Mouse (Mus musculus): Measurements from ENCODE around the gene Boc. TPM values are rescaled to one million over a fixed set of nuclear protein-coding genes. Genes with fewer than 3 reads are reported as not detected.

Gene Boc
- total RNA-seq, 1 experiment = 5.4 TPM

DNA sequence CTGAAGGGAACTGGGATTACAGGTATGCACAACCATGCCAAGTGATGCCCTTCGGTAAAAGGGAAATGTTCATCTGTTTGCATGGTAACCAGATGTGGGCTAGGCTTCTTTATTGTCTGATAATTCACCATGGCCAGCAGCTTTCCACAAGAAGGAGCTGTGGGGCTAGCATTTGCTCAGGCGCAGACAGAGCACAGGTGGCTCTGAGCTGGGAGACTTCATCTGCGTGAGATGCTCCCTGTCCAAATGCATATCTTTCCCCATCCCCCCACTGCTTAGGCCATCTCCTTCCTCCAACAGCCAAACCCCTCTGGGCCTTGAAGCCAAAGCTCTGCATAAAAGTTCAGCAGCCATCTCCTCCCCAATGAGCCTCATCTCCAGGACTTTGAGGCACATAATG, 15.6 kb downstream of the Boc start:
- H3K9me3 ChIP-seq (ENCODE audit: control insufficient read depth, insufficient read depth, low read depth, low read length) = no peaks in the 10 kb centered on the region
- DNase-seq (ENCODE audit: low read depth, low spot score) = no peak
- no peak overlapping the region for H3K27ac ChIP-seq (ENCODE audit: insufficient read depth, low read depth, low read length, poor library complexity, severe bottlenecking)
- no peak overlapping the region for H3K4me3 ChIP-seq (ENCODE audit: insufficient read depth in 1 of 2, low read depth in 1 of 2, low read length in 2 of 2, poor library complexity in 1 of 2, severe bottlenecking in 1 of 2)
- in situ Hi-C loops (cut with MboI; ENCODE audit: low sequenced_read_pairs in 2 of 2, unreplicated experiment in 2 of 2) = no loop called here
- TF ChIP-seq MAFK (IDR thresholded peaks at IDR 0.05; ENCODE audit: insufficient read depth, low read depth, low read length) = no peak
- TF ChIP-seq ZC3H11A (IDR thresholded peaks at IDR 0.05; ENCODE audit: borderline replicate concordance, low read depth, low read length) = no peak
- no peak overlapping the region for H3K9ac ChIP-seq (ENCODE audit: insufficient read depth, low read depth, low read length, poor library complexity, severe bottlenecking)
- H3K4me1 ChIP-seq (ENCODE audit: control insufficient read depth in 2 of 2, insufficient read depth in 2 of 2, low read length in 2 of 2, poor library complexity in 1 of 2) = no peaks in the 10 kb centered on the region
- no peaks in the 10 kb centered on the region for H3K36me3 ChIP-seq (ENCODE audit: control insufficient read depth, insufficient read depth, low read length, poor library complexity, severe bottlenecking)

DNA sequence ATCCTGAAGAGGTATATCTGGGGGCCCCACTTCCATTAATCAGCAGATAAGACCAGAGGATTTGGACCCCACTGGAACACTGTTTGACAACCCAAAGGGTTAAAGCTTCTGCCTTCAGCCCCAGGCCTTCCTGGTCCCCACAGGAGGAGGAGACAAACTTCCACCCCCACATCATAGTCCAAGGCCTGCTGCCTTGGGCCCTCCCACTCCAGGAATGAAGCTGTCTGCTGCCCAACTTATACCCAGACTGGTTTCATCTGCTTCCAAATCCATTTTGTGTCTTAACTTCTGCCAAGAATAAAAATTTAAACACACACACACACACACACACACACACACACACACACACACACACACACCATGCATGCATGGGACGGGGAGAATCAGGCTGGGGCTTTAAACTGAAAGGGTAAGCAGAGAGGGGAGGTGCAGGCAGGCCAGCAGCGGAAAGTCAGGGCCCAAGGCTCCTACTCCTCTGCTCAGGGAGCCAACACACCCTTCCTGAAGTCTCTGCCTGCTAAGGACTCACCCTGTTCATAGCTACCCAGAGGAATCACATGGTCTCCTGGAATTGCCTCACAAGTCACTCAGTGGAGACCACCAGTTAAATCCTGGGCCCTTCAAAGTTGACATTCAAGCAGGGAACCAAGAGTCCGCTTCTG, 16.5 kb downstream of the Boc start:
- Histone ChIP-seq H3K9me3 (ENCODE audit: control insufficient read depth, insufficient read depth, low read depth, low read length) (no peaks in the 10 kb centered on the region), H3K4me1 (ENCODE audit: control insufficient read depth in 2 of 2, insufficient read depth in 2 of 2, low read length in 2 of 2, poor library complexity in 1 of 2) (no peaks in the 10 kb centered on the region), H3K4me3 (ENCODE audit: insufficient read depth in 1 of 2, low read depth in 1 of 2, low read length in 2 of 2, poor library complexity in 1 of 2, severe bottlenecking in 1 of 2) (no peak overlapping the region), H3K27ac (ENCODE audit: insufficient read depth, low read depth, low read length, poor library complexity, severe bottlenecking) (no peak overlapping the region), H3K36me3 (ENCODE audit: control insufficient read depth, insufficient read depth, low read length, poor library complexity, severe bottlenecking) (no peaks in the 10 kb centered on the region), H3K9ac (ENCODE audit: insufficient read depth, low read depth, low read length, poor library complexity, severe bottlenecking) (no peak overlapping the region)
- TF ChIP-seq ZC3H11A (IDR thresholded peaks at IDR 0.05; ENCODE audit: borderline replicate concordance, low read depth, low read length) (no peak), ZNF384 (IDR thresholded peaks at IDR 0.05; ENCODE audit: low read depth, low read length) (no peak), MAFK (IDR thresholded peaks at IDR 0.05; ENCODE audit: insufficient read depth, low read depth, low read length) (no peak), HCFC1 (IDR thresholded peaks at IDR 0.05; ENCODE audit: borderline replicate concordance, insufficient read depth, low read length) (no peak), CHD2 (IDR thresholded peaks at IDR 0.05; ENCODE audit: low read depth, low read length) (no peak)
- DNase-seq (ENCODE audit: low read depth, low spot score) = no peak
- in situ Hi-C loops (cut with MboI; ENCODE audit: low sequenced_read_pairs in 2 of 2, unreplicated experiment in 2 of 2) = no loop called here

DNA sequence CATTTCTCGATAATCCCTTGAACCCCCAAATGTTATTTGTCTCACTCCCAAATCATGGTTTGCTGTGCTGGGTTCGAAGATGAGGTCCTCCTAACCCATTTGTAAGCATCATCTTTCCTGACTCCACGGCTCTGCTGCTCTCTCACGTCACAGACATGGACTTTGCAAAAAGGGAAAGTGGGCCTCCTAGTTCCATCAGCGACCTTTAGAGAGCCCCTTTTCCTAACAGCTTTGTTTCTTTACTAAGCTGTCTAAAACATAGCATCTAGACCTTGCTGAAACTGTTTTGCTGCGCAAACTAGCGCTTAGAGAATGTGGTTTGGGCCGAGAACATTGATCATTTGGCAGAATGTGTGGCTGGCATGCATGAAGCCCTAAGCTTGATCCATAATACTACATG, 19.1 kb downstream of the Boc start:
- Histone ChIP-seq H3K4me1 (ENCODE audit: control insufficient read depth in 2 of 2, insufficient read depth in 2 of 2, low read length in 2 of 2, poor library complexity in 1 of 2) (no peaks in the 10 kb centered on the region), H3K36me3 (ENCODE audit: control insufficient read depth, insufficient read depth, low read length, poor library complexity, severe bottlenecking) (no peaks in the 10 kb centered on the region), H3K9me3 (ENCODE audit: control insufficient read depth, insufficient read depth, low read depth, low read length) (no peaks in the 10 kb centered on the region), H3K27ac (ENCODE audit: insufficient read depth, low read depth, low read length, poor library complexity, severe bottlenecking) (no peak overlapping the region), H3K9ac (ENCODE audit: insufficient read depth, low read depth, low read length, poor library complexity, severe bottlenecking) (no peak overlapping the region), H3K4me3 (ENCODE audit: insufficient read depth in 1 of 2, low read depth in 1 of 2, low read length in 2 of 2, poor library complexity in 1 of 2, severe bottlenecking in 1 of 2) (no peak overlapping the region)
- DNase-seq (ENCODE audit: low read depth, low spot score) = no peak
- TF ChIP-seq MAFK (IDR thresholded peaks at IDR 0.05; ENCODE audit: insufficient read depth, low read depth, low read length) (no peak), ZNF384 (IDR thresholded peaks at IDR 0.05; ENCODE audit: low read depth, low read length) (no peak), CHD2 (IDR thresholded peaks at IDR 0.05; ENCODE audit: low read depth, low read length) (no peak), ZC3H11A (IDR thresholded peaks at IDR 0.05; ENCODE audit: borderline replicate concordance, low read depth, low read length) (no peak), HCFC1 (IDR thresholded peaks at IDR 0.05; ENCODE audit: borderline replicate concordance, insufficient read depth, low read length) (no peak)
- in situ Hi-C loops (cut with MboI; ENCODE audit: low sequenced_read_pairs in 2 of 2, unreplicated experiment in 2 of 2) = no loop called here

DNA sequence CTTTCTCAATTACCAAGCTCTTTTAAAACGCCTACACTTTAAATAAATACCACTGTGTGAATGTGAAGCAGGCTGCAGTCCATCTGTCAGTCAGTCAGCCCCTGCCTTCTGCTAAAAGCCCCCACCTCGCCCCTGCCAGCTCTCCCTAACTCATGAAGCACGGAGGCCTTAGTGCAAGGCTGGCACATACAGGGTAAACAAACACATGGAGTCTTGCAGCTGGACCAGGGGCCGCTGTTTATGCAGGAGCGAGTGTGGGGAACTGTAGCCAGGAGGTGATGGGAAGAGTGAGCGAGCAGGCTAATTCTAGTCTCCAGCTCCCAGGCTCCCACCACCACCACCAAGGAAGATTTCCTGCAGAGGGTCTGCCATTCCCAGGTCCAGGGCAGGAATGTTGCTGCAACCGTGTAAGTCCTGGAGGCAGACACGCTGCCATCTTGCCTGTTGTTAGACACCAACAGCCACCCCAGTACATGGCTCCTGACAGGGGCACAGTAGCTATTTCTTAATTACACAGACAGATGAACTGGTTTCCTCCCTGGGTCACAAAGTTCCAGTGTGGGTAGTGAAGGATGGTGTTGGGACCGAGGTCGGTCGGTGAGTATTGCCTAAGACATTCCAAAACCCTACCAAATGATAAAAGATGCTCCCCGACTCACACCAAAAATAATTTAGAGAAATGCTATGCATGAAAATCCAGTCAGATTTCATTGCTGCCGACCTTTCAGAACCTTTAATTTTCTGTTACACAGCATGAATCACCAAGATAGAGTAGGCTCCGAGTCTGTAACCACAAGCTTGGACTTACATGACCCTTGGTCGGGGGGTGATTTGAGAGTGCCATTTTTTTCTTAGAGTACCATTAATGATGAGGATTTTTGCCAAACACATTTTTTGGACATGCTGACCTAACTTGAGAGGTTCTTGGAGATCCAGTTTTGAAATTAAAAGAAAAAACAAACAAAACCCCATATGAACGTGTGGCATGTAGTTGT, 20.0 kb downstream of the Boc start:
- no peaks in the 10 kb centered on the region for H3K4me1 ChIP-seq (ENCODE audit: control insufficient read depth in 2 of 2, insufficient read depth in 2 of 2, low read length in 2 of 2, poor library complexity in 1 of 2)
- H3K36me3 ChIP-seq (ENCODE audit: control insufficient read depth, insufficient read depth, low read length, poor library complexity, severe bottlenecking) = no peaks in the 10 kb centered on the region
- no peak for DNase-seq (ENCODE audit: low read depth, low spot score)
- no peak overlapping the region for H3K9ac ChIP-seq (ENCODE audit: insufficient read depth, low read depth, low read length, poor library complexity, severe bottlenecking)
- H3K4me3 ChIP-seq (ENCODE audit: insufficient read depth in 1 of 2, low read depth in 1 of 2, low read length in 2 of 2, poor library complexity in 1 of 2, severe bottlenecking in 1 of 2) = no peak overlapping the region
- in situ Hi-C loops (cut with MboI; ENCODE audit: low sequenced_read_pairs in 2 of 2, unreplicated experiment in 2 of 2) = no loop called here
- no peak overlapping the region for H3K27ac ChIP-seq (ENCODE audit: insufficient read depth, low read depth, low read length, poor library complexity, severe bottlenecking)
- TF ChIP-seq HCFC1 (IDR thresholded peaks at IDR 0.05; ENCODE audit: borderline replicate concordance, insufficient read depth, low read length) (no peak), CHD2 (IDR thresholded peaks at IDR 0.05; ENCODE audit: low read depth, low read length) (no peak), ZC3H11A (IDR thresholded peaks at IDR 0.05; ENCODE audit: borderline replicate concordance, low read depth, low read length) (no peak), MAFK (IDR thresholded peaks at IDR 0.05; ENCODE audit: insufficient read depth, low read depth, low read length) (no peak), ZNF384 (IDR thresholded peaks at IDR 0.05; ENCODE audit: low read depth, low read length) (no peak)
- H3K9me3 ChIP-seq (ENCODE audit: control insufficient read depth, insufficient read depth, low read depth, low read length) = no peaks in the 10 kb centered on the region
